Mouse (Mus musculus): ENCODE measurements around the gene Ckap5.

The Ckap5 gene

GRCm38 (mm10) chr2:91651458-91652258 lies 125.1 kb downstream of the Ckap5 start:
- no peak for DNase-seq (ENCODE audit: low read depth in 2 of 2, low spot score in 2 of 2)

GRCm38 (mm10) chr2:91652863-91653262 lies 126.3 kb downstream of the Ckap5 start:
- DNase-seq (ENCODE audit: low read depth in 2 of 2, low spot score in 2 of 2): no peak

- no peak for DNase-seq (ENCODE audit: low read depth in 2 of 2, low spot score in 2 of 2)
Observed at GRCm38 (mm10) chr2:91655388-91655787, 128.8 kb downstream of the Ckap5 start.

- DNase-seq (ENCODE audit: low read depth in 2 of 2, low spot score in 2 of 2): no peak
Observed at GRCm38 (mm10) chr2:91655827-91656226, 129.3 kb downstream of the Ckap5 start.

- no peak for DNase-seq (ENCODE audit: low read depth in 2 of 2, low spot score in 2 of 2)
Observed at GRCm38 (mm10) chr2:91656774-91657173, 130.2 kb downstream of the Ckap5 start.

- DNase-seq (ENCODE audit: low read depth in 2 of 2, low spot score in 2 of 2): no peak
Observed at GRCm38 (mm10) chr2:91659657-91660056, 133.1 kb downstream of the Ckap5 start.

- DNase-seq (ENCODE audit: low read depth in 2 of 2, low spot score in 2 of 2): no peak
Observed at GRCm38 (mm10) chr2:91660981-91661380, 134.4 kb downstream of the Ckap5 start.

GRCm38 (mm10) chr2:91664780-91665179 lies 138.2 kb downstream of the Ckap5 start:
- DNase-seq (ENCODE audit: low read depth in 2 of 2, low spot score in 2 of 2): no peak

- no peak for DNase-seq (ENCODE audit: low read depth in 2 of 2, low spot score in 2 of 2)
Observed at GRCm38 (mm10) chr2:91666386-91666910, 139.9 kb downstream of the Ckap5 start.

- DNase-seq (ENCODE audit: low read depth in 2 of 2, low spot score in 2 of 2): no peak
Observed at GRCm38 (mm10) chr2:91667747-91668146, 141.2 kb downstream of the Ckap5 start.

- no peak for DNase-seq (ENCODE audit: low read depth in 2 of 2, low spot score in 2 of 2)
Observed at GRCm38 (mm10) chr2:91669326-91669725, 142.8 kb downstream of the Ckap5 start.

- no peak for DNase-seq (ENCODE audit: low read depth in 2 of 2, low spot score in 2 of 2)
Observed at GRCm38 (mm10) chr2:91670038-91670437, 143.5 kb downstream of the Ckap5 start.
